Mouse (Mus musculus): ENCODE measurements around the gene Aadacl3.

Gene Aadacl3

DNA sequence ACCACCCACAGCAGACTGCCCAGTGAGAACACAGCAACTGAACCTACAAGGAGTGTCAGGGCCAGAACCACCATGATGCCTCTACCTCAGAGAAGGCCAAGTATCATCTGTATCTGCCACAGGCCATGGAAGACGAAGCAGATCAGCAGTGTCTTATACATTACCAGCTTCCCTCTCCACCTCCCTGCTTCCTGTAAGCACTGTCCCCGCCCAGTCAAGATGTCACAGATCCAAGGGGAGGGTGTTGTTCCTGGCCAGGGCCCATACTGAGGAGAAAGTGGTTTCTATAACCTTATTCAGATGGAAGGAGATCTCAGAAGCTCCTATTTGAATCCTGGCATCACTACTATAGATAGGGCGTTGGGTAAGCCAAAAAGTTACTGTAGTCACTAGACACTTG is at the start of gene Aadacl3:
Aadacl3 (minus strand) TSS at position 101 of the 400 bp plus-strand sequence.
- in situ Hi-C loops (cut with MboI, MseI): no loop called here

- in situ Hi-C loops (cut with MboI, MseI): no loop called here
These were observed 43.0 kb upstream of the Aadacl3 start for GRCm38 (mm10) chr4:144506518-144506917.

DNA sequence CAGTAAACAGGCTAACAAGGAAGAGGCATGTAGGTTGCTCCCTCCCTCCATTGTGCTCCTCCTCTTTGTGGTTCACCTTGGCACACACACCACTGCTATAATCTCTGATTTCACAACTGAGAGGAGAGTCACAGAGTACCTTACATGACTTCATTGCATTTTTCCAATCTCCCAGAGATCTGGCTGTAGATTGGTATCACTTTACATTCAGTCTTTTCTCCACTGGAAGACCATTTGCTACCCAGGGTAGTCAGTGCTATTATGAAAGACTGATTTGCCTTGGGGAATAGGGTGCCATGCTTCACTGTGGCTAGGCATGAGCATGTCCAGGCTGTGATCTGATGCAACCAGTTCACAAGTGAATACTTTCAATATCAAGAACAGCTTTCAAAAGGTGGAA is 29.8 kb upstream of the Aadacl3 start:
- in situ Hi-C loops (cut with MboI, MseI): no loop called here

GRCm38 (mm10) chr4:144468091-144468490 is 4.5 kb upstream of the Aadacl3 start:
- in situ Hi-C loops (cut with MboI, MseI): no loop called here

- in situ Hi-C loops (cut with MboI, MseI): no loop called here
These were observed 1.6 kb upstream of the Aadacl3 start for GRCm38 (mm10) chr4:144465206-144465605.

- in situ Hi-C loops (cut with MboI, MseI): no loop called here
These were observed 10.3 kb downstream of the Aadacl3 start, which contains the start of gene Gm9944 for GRCm38 (mm10) chr4:144453217-144453616. Gene Gm9944 (minus strand): TSS chr4:144453317.

GRCm38 (mm10) chr4:144448546-144448945 is 15.0 kb downstream of the Aadacl3 start:
- in situ Hi-C loops (cut with MboI, MseI): no loop called here

DNA sequence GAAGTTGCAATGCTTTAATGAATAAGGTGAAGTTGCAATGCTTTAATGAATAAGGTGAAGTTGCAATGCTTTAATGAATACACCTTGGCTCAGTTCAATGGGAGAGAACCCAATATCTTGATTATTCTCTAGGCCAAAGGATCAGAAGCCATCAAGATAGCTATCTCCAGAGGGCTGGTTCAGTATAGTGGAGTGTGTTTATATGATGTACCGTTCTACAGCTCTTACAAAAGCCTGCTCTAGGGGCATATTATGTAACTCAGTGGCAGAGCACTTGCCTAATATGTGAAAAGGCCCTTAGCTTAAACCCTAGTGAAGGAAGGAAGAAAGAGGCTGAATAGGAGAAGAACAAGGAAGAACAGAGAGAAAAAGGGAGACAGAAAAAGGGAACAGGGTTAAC is 22.0 kb downstream of the Aadacl3 start:
- in situ Hi-C loops (cut with MboI, MseI): no loop called here

- in situ Hi-C loops (cut with MboI, MseI): no loop called here
These were observed 22.5 kb downstream of the Aadacl3 start for GRCm38 (mm10) chr4:144441095-144441494.

GRCm38 (mm10) chr4:144438672-144439071 is 24.9 kb downstream of the Aadacl3 start, which contains the start of gene 1700012P22Rik:
Gene 1700012P22Rik (minus strand): TSS chr4:144438772.
- in situ Hi-C loops (cut with MboI, MseI): no loop called here

- in situ Hi-C loops (cut with MboI, MseI): no loop called here
These were observed 30.3 kb downstream of the Aadacl3 start for GRCm38 (mm10) chr4:144433216-144433615.

DNA sequence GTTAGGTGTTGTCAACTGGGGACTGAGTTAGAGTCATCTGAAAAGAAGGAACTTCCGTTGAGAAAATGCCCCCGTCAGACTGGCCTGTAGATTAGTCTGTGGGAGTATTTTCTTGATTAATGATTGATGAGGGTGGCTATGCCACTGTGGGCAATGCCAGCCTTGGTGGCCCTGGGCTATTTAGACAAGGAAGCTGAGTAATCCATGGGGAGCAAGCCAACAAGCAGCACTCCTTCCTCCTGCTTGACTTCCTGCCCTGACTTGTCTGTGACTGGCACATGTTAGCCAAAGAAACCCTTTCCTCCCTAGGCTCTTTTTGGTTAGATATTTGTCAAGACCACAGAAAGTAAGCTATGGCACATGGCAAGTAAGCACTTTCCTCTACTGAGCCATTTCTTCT is 32.8 kb downstream of the Aadacl3 start:
- in situ Hi-C loops (cut with MboI, MseI): no loop called here

- in situ Hi-C loops (cut with MboI, MseI): no loop called here
These were observed 34.7 kb downstream of the Aadacl3 start for GRCm38 (mm10) chr4:144428868-144429267.

DNA sequence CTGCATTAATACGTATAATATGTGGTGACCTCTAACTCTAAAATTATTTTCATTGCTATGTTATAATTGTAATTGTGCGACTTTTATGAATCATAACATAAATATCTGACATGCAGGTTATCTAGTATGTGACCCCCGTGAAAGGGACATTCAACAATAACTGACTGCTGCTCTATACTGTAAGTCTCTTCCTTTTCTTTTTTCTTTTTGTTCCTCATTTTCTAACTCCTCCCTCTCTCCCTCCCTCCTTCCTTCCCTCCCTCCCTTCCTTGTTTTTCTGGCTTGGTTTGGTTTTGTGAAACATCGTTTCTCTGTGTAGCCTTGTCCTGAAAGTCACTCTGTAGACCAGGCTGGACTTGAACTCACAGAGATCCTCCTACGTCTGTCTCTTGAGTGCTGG is 39.0 kb downstream of the Aadacl3 start:
- in situ Hi-C loops (cut with MboI, MseI): no loop called here

GRCm38 (mm10) chr4:144420644-144421043 is 42.9 kb downstream of the Aadacl3 start:
- in situ Hi-C loops (cut with MboI, MseI): no loop called here

DNA sequence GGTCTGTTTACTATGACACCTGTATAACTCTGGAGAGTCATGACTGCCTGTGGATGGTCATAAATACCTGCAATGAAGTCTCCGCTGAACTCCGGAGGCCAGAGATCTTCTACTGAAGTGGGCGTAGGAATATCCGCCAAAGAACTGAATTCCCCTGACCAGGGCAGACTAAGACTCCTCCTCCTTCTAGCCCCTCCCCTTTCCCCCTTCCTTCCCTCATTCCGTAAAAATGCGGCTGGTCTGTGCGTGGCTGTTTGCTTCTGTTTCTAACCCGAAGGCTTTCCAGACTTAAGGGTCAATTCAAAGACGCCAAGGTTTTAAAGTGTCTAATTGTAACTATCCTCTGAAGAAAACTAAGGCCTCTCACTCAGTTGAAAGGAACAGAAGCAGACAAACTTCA is 55.3 kb downstream of the Aadacl3 start, which contains the start of gene Pramef12:
Pramef12 (minus strand) TSS at position 175 of the 400 bp plus-strand sequence.
- in situ Hi-C loops (cut with MboI, MseI): no loop called here

DNA sequence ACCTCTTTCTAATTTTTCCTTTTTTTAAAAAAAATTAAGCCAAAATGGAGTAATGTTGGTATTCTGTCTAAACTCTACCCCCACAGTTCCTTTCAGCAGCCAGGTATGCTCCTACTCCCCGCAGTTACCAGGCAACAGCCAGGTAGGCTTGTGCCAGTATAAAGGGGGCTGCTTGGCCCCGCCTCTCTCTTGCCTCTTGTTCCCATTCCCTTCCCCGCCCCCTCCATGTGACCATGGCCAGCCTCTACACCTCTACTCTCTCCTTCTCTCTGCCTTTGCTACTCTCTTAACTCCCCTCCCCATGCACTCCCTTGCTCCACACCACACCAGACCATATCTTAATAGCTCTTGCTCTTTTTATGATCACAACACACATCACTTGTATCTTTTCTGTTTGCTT is 57.3 kb downstream of the Aadacl3 start:
- in situ Hi-C loops (cut with MboI, MseI): no loop called here

GRCm38 (mm10) chr4:144404456-144405086 is 59.0 kb downstream of the Aadacl3 start:
- in situ Hi-C loops (cut with MboI, MseI): no loop called here
